Mouse (Mus musculus) brain, embryonic 14.5 days (tissue): Measurements from ENCODE around the gene Tmem268. TPM values are rescaled to one million over a fixed set of nuclear protein-coding genes. Genes with fewer than 3 reads are reported as not detected.

ENCODE experiments used
- DNase-seq: peaks from one replicate; pipeline ENCODE4 v3.0.0-alpha.2; 2011; ENCODE audit warnings: low read depth
- CTCF ChIP-seq: fragments of 200-500 bp; IDR thresholded peaks from 2 replicates; pipeline ENCODE4 v1.5.1; 2012; ENCODE audit warnings: inconsistent platforms, mild to moderate bottlenecking, moderate library complexity, borderline replicate concordance; ENCODE audit not compliant: insufficient read depth, insufficient read length; ENCODE audit errors: extremely low read depth
- POLR2A ChIP-seq: fragments of 200-500 bp; IDR thresholded peaks from 2 replicates; pipeline ENCODE4 v1.6.1; 2012; ENCODE audit warnings: mild to moderate bottlenecking, inconsistent platforms, borderline replicate concordance; ENCODE audit not compliant: poor library complexity, insufficient read depth, insufficient read length, severe bottlenecking; ENCODE audit errors: extremely low read depth
- polyA plus RNA-seq: library from polyadenylated mRNA; depleted of rRNA; stranded (reverse); fragments of >200 nt; gene quantifications from 2 replicates; pipeline ENCODE4 v1.2.3, GENCODE M21; 2012; rRNA removed

Gene Tmem268
- polyA plus RNA-seq, 1 experiment: 5.2 TPM

DNA sequence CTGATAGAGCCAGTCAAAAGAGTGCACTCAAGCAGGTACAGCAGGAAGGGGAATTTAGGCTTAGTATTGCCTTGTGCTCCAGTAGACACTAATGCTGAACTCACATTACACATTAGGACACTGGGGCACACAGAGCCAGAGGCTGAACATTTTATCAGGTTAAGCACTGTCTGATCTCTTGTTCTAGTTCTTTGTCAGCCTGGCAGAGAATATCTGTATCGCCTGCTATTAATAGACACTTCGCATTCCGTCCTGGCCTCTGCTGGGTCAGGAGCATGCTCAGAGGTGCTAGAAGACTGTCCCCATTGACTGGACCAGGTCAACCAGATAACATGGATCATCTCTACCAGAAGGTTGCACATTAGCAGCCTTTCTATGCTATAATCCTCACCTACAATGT lies 47.0 kb downstream of the Tmem268 start:
- DNase-seq: no peak
- TF ChIP-seq POLR2A: no peak
- no peak for TF ChIP-seq CTCF

DNA sequence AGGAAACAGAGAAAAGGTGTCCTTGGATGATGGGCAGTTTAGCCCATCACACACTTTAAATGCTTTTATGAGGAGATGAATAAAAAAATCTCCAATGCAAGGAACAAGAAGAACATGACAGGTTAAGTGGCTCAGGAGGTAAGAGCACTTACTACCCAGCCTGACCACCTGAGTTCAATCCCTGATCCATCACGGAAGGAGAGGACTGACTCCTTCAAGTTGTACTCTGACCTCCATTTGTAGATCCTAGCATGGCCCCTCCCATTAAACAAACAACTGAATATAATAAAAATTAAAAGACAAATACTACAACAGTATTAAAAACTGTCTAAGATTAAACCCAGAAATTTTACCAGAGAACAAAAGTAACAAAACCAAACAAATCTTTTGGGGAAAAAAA lies 47.4 kb downstream of the Tmem268 start:
- DNase-seq: no peak
- TF ChIP-seq CTCF (no peak), POLR2A (no peak)

DNA sequence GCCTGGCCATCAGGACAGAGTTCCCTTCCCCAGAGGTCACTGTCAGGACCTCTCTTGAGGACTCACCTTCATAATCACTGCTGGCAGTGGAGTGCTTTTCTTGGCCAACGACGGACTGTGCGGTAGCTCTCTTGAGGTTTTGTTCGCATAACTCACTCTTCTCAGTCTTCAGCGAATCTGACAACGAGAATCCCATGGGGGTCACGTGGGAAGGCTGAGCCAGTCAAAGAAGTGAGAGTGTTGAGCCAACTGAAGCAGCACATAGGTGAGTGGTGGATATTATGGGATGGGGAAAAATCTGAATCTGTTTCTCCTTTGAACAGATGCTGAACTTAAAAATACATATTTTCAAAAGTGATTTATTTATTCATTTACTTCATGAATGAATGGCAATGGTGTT lies 49.8 kb downstream of the Tmem268 start:
- TF ChIP-seq POLR2A (no peak), CTCF (no peak)
- peak; percentile 29 for DNase-seq

DNA sequence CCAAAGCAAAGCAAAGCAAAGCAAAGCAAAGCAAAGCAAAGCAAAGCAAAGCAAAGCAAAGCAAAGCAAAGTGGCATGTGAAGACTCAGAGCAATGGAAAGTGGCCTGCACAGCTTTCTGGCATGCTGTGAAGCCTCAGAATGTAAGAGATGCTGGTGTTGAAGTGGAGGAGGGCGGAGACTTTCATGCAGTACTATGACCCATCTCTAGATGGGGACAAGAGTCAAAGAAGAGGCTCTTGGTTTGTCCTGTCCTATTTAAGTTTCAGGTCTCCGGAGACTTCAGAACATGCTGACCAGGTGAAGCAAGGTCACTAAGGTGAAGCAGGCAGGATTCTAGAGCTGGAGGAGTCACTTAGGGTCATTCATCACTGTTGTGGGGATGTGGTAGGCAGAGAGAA lies 63.3 kb downstream of the Tmem268 start:
- no peak for TF ChIP-seq POLR2A
- no peak for TF ChIP-seq CTCF
- DNase-seq: no peak

DNA sequence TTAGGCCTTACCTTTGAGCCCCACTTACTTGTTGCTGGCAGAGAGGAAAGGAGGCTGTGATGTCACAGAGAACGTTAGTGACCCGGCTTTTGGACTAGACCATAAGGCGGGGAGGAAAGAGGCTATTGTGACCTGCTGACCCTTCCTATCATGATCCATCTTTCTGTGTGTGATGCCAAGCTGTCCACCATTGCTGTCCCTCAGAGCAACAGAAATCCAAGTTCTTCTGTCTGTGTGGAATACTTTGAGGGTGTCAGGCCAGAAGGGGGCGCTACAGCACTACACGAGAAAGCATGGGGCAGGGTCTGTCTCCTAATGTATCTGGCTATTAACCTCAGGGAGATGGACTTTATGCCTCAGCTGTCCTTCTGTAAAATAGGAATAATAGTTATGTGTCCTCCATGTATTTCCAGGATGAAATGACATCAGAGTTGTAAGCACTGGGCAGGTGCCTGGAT lies 63.8 kb downstream of the Tmem268 start, which contains the start of gene Tex48:
Tex48 (minus strand) TSS at position 51 of the 458 bp plus-strand sequence.
- TF ChIP-seq POLR2A (no peak), CTCF (peak; percentile 47; the same call in 1 of the 2 replicates)
- peak; percentile 28 for DNase-seq

DNA sequence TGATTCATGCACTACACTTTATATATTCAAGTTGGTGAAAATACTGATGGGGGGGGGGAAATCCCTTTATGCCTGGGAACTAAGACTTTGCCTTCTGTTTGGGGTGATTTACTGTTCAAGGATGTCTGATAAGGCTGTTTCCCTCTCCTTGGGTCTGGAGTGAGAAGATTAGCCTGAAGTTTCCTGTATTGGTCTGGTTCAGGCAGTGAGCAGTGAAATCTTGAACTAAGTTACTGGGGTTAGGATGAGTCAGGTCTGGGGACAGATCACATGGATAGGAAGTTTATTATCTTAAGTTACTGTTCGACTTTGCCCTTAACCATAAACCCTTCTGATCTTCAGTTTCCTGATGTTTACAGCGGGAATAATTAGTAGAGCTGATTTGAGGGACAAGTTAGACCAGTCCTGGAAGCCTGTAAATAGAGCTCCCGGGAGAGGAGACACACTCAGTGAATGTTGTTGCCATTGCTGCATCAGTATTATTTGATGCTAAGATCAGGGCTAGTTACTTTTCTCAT lies 67.0 kb downstream of the Tmem268 start:
- DNase-seq: no peak
- TF ChIP-seq POLR2A (no peak), CTCF (no peak)

DNA sequence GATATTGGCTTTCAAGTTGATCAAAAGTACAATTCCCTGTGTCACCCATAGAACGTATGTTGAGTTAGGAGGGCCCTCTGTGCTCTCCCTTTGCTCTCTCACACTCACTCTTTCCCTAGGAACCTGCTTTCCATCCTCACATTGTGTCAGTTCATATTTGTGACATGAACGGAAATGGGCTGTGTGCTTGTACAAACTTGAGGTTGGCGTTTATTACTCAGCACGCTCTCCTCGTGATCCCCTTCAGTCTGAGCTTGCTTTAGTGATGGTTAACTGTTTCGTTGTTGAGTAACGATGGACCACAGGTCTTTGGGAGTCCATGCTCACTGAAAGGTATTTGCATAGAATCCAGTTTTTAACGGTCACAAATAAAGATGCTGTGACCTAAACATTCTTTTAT lies 68.5 kb downstream of the Tmem268 start:
- DNase-seq: no peak
- TF ChIP-seq CTCF: no peak
- no peak for TF ChIP-seq POLR2A

DNA sequence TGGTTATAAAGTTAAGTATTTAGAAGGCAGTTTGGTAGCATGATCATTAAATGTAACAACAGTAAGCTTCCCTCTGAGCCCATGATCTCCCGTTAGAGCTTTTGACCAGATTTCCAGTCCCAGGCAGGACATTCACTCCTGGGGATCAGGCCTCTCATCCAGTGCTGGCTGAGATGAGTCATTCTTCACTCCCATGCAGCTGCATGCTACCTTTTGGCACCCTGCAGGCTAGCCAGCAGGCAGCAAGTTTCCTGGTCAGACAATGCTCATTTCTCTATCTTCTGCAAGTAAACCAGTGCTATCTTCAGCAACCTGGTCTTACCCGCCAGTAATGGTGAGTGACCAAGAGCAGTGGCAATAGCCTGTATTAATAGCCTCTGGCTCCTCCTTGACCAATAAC lies 74.6 kb downstream of the Tmem268 start:
- no peak for DNase-seq
- TF ChIP-seq CTCF (no peak), POLR2A (no peak)

Other genes with a start within 250 kb of the Tmem268 start
- gene Orm1, start 214.2 kb upstream of the Tmem268 start, polyA plus RNA-seq: not detected in 2 replicates
- not detected in 2 replicates for gene Orm3, start 202.6 kb upstream of the Tmem268 start, polyA plus RNA-seq
- not detected in 2 replicates for gene Orm2, start 196.3 kb upstream of the Tmem268 start, polyA plus RNA-seq
- 7.7 and 9.1 TPM in 2 replicates for gene Akna, start 155.4 kb upstream of the Tmem268 start, polyA plus RNA-seq
- 28.2 and 30.9 TPM in 2 replicates for gene Whrn, start 62.8 kb upstream of the Tmem268 start, polyA plus RNA-seq
- gene Atp6v1g1, start 14.0 kb upstream of the Tmem268 start, polyA plus RNA-seq: 190 and 216 TPM in 2 replicates
- gene Gm11213, start 46.5 kb downstream of the Tmem268 start, polyA plus RNA-seq: not detected in 2 replicates
- not detected in 2 replicates for gene Tex48, start 63.6 kb downstream of the Tmem268 start, polyA plus RNA-seq
- not detected in 2 replicates for gene Gm11214, start 104.6 kb downstream of the Tmem268 start, polyA plus RNA-seq
- 0.03 TPM in 1 of 2 replicates, not detected in the other for gene Tnfsf15, start 186.3 kb downstream of the Tmem268 start, polyA plus RNA-seq